Mouse (Mus musculus) heart, adult 18-20 months (tissue): ENCODE results near the gene Fuom. TPM values are rescaled to one million over a fixed set of nuclear protein-coding genes. Genes with fewer than 3 reads are reported as not detected.

ENCODE experiments used
- DNase-seq, 2 experiments: peaks; one replicate each; pipeline ENCODE4 v3.0.0; 2021 to 2022; ENCODE audit warnings: mixed read lengths in 1 of 2
- total RNA-seq, 2 experiments: library from RNA; stranded (reverse); gene quantifications; 2 replicates each; pipeline ENCODE4 v1.2.3; 2021

The Fuom gene
- total RNA-seq, 2 experiments from 2014 or later, result 76.2 to 87.2 TPM

- no peak for DNase-seq
Measured at GRCm38 (mm10) chr7:140104009-140104408, 1.8 kb upstream of the Fuom start.

- no peak for DNase-seq
Measured at GRCm38 (mm10) chr7:140101498-140101897, 743 bp downstream of the Fuom start.

DNA sequence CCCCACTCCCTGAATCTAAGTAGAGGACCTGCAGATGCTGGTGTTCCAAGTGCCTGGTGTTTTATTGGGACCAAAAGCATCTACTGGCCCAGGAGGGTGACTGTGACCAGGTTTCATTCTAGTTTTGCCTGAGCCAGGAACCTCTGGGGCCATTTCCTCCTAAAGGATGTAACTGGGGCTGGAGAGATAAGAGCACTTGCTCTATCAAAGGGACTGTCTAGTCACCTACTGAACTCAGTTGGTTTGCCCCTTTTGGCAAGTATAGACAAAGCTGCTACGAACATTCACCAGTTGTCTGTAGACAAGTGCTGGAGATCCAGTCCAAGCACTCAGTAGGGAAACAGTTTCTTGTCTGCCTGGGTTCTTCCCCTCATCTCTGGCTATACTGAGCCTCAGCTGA lies 3.8 kb downstream of the Fuom start:
- no peak for DNase-seq

- DNase-seq, result no peak
Measured at GRCm38 (mm10) chr7:140096055-140096454, 6.2 kb downstream of the Fuom start.

GRCm38 (mm10) chr7:140095556-140095955 lies 6.7 kb downstream of the Fuom start:
- no peak for DNase-seq

- no peak for DNase-seq
Measured at GRCm38 (mm10) chr7:140094954-140095353, 7.3 kb downstream of the Fuom start.

- no peak for DNase-seq
Measured at GRCm38 (mm10) chr7:140092924-140093528, 9.2 kb downstream of the Fuom start, which contains the start of gene Prap1. Gene Prap1, plus strand, starts transcription at chr7:140093395.

- DNase-seq, result no peak
Measured at GRCm38 (mm10) chr7:140090601-140091000, 11.6 kb downstream of the Fuom start.

DNA sequence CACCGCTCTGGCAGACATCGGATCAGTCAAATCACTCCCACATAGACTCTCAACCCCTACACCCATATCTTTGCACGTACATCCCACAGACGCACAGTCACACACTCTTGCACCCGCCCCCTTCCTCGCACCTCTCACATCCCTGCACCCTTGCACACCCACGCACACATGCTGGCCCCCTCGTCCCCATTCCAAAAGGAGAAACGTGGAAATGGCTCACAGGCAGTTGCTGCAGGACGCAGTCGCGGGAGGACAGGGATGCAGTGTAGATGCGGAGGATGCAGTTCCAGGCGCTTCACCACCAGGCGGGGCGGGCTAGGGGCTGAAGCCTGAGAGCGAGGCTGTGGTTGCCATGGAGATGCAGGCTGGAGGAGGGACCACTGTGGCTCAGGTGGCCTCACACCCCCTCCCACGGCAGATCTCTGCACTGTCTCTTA lies 20.0 kb downstream of the Fuom start, which contains the start of gene Caly:
Gene Caly (minus strand): TSS at position 307 of the 437 bp plus-strand sequence.
- DNase-seq, result no peak

DNA sequence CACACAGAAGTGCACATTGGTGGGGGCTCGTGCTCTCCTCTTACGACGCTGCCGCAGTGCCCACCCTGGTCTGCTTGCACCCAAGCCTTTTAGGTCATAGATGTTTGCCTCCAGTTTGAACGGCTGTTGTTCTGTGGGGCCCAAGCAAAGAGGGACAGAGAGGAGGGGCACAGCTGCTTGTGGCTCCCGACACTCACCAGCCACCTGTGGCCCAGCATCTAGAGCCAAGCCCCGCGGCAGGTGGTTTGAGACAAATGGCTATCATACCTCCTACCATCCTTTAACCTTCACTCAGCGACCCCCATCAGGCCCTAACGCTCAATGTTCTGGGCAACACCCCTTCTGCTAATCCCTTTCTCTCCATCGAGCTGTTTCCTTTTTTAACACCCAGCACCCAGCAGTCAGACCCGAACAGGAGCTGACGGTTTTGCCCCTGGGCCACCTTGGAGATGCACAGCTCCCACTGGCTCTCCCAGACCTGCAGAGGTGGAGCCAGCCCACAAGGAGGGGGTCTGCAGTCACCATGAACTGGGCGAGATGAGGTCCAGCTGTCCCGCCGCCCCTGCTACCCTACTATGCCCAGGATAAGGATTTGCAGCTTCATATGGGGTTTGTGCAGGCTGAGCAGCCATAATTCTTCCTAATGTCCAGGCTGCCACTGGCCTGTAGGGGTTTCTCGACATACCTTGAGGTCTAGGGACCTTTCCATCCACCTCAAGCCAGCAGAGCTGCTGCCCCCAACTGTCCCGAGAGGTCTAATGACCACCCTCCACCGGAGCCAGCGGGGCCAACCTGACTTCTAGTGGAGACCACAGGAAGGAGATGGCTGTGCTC lies 20.6 kb downstream of the Fuom start:
- DNase-seq, result no peak

DNA sequence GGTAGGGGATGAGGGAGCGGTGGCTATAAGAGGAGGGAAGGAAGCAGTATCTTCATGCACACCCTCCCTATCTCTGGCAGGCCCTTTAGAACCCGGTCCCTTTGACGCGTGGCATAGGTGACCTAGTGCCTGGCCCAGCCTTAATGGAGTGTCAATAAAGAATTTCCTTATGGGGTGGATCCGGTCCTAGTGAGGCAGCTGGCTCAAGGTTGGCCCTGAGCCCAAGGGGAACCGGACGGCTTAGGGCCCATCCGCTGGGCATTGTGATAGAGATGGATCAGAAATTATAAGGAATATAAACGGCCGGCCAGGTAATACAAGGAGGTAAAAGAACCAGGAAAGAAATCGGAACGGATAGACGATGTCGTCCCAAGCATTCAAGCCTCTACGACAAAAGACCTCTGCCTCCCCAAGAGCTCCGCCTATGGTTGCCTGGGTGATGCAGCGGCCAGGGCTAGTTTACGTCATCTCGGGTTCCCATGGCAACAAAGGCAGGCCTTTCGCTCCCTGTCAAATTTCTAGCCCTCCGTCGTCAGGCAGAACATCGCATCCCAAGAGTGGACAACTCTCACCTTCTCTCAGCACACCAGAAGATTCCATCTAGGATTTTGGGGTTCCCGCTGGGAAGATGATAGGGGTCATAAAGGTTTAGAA lies 21.6 kb downstream of the Fuom start:
- peak; percentile 70 to 75 for DNase-seq

DNA sequence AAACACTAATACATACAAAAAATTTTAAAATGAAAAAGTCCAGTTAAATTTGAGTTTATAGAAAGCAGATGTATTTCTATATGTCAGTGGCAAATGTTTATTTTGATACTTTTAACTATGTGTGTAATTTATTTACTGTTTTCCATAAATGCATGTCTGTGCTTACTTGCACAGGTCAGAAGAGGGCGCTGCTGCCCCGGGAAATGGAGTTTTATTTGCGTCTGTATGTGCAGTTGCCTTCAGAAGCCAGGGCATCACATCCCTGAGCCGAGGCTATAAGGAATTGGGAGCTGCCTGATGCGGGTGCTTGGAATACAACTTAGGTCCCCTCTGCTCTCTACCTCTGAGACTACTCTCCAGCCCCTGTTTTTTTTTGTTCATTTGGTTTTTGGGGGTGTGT lies 23.5 kb downstream of the Fuom start:
- peak; percentile 45 to 82 for DNase-seq

GRCm38 (mm10) chr7:140077698-140078097 lies 24.5 kb downstream of the Fuom start:
- no peak for DNase-seq

DNA sequence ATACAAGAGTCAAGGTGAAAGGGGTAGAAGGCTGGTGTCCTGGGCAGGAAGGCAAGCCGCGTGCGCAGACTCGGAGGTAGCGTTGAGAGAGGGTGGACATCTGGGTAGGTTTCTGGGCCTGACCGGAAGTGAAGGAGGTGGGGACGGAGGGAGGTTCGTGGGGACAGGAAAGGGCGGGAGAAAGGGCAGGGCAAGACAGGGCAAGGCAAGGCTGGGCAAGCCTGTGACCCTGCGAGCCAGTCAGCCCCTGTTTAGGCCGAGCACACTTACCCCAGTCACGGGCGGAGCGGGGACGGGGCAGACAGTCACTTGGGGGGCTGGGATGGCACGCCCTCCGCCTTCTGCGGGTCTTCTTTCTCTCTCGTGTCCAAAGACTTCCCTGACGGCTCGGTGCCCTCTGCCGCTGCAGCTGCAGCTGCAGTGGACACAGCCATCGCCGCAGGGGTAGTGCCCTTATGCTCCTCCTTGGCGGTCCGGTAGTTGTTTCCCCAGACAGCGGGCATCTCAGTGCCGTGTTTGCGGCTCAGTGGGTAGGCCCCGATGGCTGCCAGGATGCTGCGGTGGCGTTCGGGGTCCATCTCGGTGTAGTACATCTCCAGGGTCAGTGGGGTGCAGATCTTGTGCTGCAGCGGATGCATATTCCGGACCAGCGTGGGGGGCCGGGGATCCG lies 32.1 kb downstream of the Fuom start:
- DNase-seq, result peak; percentile 21 to 41

- no peak for DNase-seq
Measured at GRCm38 (mm10) chr7:140067397-140067796, 34.8 kb downstream of the Fuom start.

DNA sequence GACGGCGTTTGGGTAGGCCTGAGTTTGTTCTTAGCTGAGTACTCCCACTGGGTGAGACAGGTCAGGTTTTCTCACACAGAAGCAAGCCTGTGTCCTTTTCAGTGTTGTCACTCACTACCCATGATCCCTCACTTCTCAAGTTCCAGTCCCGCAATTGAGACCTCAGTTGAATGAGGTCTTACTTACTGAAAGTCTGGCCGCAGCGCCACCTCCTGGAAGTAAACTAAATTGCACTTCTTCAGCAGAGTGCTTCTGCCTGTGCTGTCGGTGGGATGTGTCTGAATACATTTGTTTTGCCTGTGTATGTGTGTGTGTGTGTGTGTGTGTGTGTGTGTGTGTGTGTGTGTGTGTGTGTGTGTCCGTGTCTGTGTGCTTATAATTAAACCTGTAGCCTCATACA lies 39.1 kb downstream of the Fuom start:
- DNase-seq, result peak; percentile 40 to 75

DNA sequence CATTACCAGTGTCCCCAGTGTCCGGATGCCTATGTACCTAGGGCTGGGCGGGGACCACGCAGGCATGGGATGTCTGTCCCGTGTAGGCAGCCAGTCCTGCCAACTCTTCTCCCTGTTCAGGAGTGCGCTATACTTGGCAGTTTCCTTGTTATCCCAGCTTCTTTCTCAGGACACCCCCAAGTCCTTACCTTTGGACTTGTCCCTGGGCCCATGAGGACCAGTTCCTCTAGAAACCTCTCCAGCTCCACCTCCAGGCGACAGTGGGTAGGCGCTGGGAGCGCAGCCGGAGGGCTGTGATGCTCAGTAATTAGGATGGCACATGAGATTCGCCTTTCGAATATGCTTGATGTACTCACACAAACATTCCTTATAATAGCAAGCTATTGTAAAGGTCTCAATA lies 39.9 kb downstream of the Fuom start:
- DNase-seq, result peak in 1 of 2 experiments; percentile 15

- DNase-seq, result no peak
Measured at GRCm38 (mm10) chr7:140061832-140062130, 40.5 kb downstream of the Fuom start.

GRCm38 (mm10) chr7:140060936-140061831 lies 41.1 kb downstream of the Fuom start:
- DNase-seq, result no peak

DNA sequence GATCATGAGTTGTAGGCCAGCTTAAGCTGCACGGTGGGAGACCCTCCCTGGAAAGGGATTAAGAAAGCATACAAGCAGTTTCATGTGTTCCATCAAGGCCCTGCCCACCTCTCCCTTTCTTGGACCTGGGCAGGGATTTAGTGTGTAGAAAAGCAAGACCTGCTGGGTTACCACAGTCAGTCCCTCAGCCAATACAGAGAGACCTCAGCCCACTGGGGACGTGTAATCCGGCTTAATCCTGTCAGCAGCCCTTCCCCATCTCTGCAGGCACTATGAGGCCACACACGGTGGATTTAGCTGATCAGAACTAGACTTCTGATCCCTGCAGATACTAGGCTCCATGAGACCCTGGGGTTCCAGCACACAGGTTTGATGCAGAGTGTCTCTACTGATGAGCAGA lies 42.6 kb downstream of the Fuom start:
- DNase-seq, result no peak

- DNase-seq, result no peak
Measured at GRCm38 (mm10) chr7:140058528-140058927, 43.7 kb downstream of the Fuom start.
